Mouse (Mus musculus): ENCODE data around the gene Pde4c.

DNA sequence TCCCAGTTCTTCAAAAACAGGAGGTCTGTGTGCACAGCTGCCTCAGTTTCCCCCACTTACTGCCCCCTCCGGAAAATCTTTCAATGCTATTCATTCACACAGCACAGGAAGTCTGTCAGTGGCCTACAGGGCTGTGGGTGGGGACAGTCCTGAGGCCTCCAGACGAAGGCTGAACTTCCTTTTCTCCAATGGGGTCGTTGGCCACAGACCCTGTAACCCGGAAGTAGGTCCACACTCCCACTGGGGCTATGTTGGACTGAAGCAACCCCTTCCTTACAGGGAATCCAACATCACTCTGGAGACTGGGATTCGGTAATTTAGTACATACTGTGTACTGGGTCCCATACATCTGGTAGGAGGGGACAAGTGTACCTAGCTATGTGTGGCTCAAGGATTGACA lies 29.9 kb upstream of the Pde4c start:
- TF ChIP-seq CTCF (IDR thresholded peaks at IDR 0.05; ENCODE audit: insufficient read depth, low read depth, low read length) (no peak), POLR2A (IDR thresholded peaks at IDR 0.05; ENCODE audit: insufficient read depth, low read depth, low read length) (no peak)
